Mouse (Mus musculus): ENCODE data around the gene Gm49416. TPM values are rescaled to one million over a fixed set of nuclear protein-coding genes. Genes with fewer than 3 reads are reported as not detected.

Gene Gm49416
- 0.24 TPM in 1 of 2 replicates, not detected in the other for polyA plus RNA-seq (2015; fragmentation: Nextera tagmentation; extraction: Ambion mirVana)

- peak; percentile 93 for ATAC-seq (ENCODE audit: insufficient number of reproducible peaks, low FRiP score, low TSS enrichment, low read depth)
- Histone ChIP-seq H3K27ac (replicated peaks) (peak within 1 kb of the TSS; percentile 88), H3K4me2 (replicated peaks) (peak within 1 kb of the TSS; percentile 70), H3K4me1 (peaks cover 22% of the 10 kb centered on the region), H3K36me3 (peaks cover 15% of the 10 kb centered on the region), H3K27me3 (no peaks in the 10 kb centered on the region), H3K9me3 (replicated peaks) (no peaks in the 10 kb centered on the region), H3K4me3 (replicated peaks) (peak within 1 kb of the TSS; percentile 70), H3K9ac (peak within 1 kb of the TSS; percentile 89)
- under 1% methylated on average over 58 of the region's 58 CpGs for WGBS
Measured at GRCm38 (mm10) chr19:8888511-8889385, at the start of gene Gm49416, which contains the start of gene 1810009A15Rik. TSS of gene Gm49416 (plus strand) at chr19:8888926. TSS of gene 1810009A15Rik (plus strand) at chr19:8888853.

DNA sequence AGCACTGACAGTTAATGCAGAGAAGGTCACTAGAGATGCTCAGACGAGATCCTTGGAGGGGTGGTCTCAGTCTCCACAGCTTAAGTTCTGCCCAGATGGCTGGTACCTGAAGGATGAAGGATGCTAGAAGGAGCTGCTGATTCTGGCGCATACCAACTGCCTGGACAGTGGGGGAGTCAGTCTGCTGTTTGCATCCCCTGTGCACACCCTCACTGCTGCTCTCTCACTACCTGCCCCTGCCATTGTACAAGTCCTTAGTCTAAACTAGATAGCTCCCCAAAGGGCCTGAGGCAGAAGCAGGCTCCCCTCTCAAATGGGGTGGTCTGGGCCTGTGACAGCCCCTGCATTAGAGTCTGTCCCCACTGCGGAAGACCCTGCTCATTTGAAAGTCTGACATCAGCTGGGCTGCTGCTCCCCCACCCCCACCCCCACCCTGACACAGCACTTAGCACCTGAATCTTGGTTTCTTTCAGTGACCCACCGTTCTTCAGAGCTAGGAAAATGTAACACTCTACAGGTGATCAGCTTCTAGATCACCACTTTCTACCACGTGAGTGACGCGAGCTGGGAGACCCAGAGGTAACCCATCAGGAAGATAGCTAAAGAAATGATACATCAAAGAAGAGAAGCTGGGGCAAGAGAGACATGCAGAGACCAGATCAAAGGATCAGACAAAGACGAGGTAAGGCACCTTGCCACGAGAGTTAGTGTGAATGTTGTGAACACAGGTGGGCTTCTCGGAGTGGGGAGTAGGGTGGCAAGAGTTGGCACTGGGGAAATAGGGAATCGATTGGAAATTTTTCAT lies 49.4 kb upstream of the Gm49416 start, which contains the start of gene Gng3:
Gene Gng3, minus strand, starts transcription at position 92 of the 805 bp plus-strand sequence.
- H3K9me3 ChIP-seq (replicated peaks) = no peaks in the 10 kb centered on the region
- H3K36me3 ChIP-seq = peaks cover 14% of the 10 kb centered on the region
- H3K27me3 ChIP-seq = no peaks in the 10 kb centered on the region
- peak within 1 kb of the TSS; percentile 61 for H3K4me3 ChIP-seq (replicated peaks)
- peak within 1 kb of the TSS; percentile 88 for H3K4me2 ChIP-seq (replicated peaks)
- peak within 1 kb of the TSS; percentile 98 for H3K27ac ChIP-seq (replicated peaks)
- 55% methylated on average over 11 of the region's 11 CpGs for WGBS
- ATAC-seq (ENCODE audit: insufficient number of reproducible peaks, low FRiP score, low TSS enrichment, low read depth) = no peak
- H3K4me1 ChIP-seq = peaks cover 32% of the 10 kb centered on the region
- H3K9ac ChIP-seq = peak within 1 kb of the TSS; percentile 80

DNA sequence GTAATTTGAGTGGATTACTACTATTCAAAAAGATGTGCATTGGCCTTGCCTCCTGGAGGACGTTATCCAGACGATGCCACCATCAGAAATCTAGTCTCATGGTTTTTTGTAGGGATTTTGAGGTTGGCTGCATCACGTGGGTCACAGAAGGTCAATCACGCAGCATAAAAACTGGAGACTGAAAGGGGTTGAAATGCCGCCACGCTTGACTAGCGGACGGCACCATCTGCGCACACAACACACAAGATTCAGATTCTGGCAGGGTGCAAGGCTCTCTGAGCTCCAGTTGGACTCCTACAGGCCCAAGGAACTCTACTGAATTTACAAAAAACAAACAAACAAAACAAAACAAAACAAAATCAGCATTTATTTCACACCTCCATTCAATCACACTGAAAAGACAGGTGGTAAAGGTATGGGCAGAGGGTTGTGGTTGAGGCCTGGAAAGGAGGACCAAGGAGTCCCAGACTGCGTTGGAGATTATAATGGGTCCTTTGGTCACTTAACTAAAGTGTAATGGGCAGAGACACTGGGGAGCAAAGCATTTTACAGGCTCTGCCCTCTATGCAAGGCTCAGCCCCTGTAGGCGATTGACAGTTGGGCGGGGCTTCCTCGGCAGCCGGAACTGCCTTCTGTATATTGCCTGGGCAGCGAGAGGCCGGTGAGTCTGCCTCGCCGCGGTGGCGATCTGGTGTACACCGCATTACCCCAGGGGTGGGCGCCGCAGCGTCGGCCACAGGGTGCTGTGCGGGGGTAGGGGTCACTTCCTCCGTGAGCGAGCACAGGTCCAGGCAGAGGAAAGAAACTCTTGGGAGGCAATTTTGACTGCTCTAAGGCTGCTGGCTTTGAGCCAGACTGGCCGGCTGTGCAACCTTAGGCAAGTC lies 48.6 kb upstream of the Gm49416 start:
- peaks cover 6% of the 10 kb centered on the region for H3K36me3 ChIP-seq
- peak overlapping the region; percentile 73 for H3K4me2 ChIP-seq (replicated peaks)
- H3K27me3 ChIP-seq = no peaks in the 10 kb centered on the region
- ATAC-seq (ENCODE audit: insufficient number of reproducible peaks, low FRiP score, low TSS enrichment, low read depth) = peak; percentile 56
- peak overlapping the region; percentile 45 for H3K4me3 ChIP-seq (replicated peaks)
- peaks cover 32% of the 10 kb centered on the region for H3K4me1 ChIP-seq
- H3K27ac ChIP-seq (replicated peaks) = no peak overlapping the region
- H3K9ac ChIP-seq = peak overlapping the region; percentile 54
- WGBS = 24% methylated on average over 29 of the region's 29 CpGs
- H3K9me3 ChIP-seq (replicated peaks) = no peaks in the 10 kb centered on the region

DNA sequence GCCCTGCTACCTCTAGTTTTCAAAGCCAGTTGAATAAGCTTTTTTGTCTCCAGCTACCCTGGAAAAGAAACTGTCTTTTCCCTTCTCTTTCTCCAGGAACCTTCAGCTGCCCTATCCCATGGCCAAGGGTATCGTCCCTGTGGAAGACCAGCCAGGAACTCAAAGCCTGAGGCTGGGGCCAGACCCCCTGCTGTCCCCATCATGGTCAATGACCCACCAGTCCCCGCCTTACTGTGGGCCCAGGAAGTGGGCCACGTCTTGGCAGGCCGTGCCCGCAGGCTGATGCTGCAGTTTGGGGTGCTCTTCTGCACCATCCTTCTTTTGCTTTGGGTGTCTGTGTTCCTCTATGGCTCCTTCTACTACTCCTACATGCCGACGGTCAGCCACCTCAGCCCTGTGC lies 47.7 kb upstream of the Gm49416 start:
- no peaks in the 10 kb centered on the region for H3K9me3 ChIP-seq (replicated peaks)
- peaks cover 32% of the 10 kb centered on the region for H3K4me1 ChIP-seq
- H3K27ac ChIP-seq (replicated peaks) = no peak overlapping the region
- H3K4me3 ChIP-seq (replicated peaks) = peak overlapping the region; percentile 45
- H3K9ac ChIP-seq = peak overlapping the region; percentile 54
- H3K27me3 ChIP-seq = no peaks in the 10 kb centered on the region
- H3K36me3 ChIP-seq = peaks cover 4% of the 10 kb centered on the region
- ATAC-seq (ENCODE audit: insufficient number of reproducible peaks, low FRiP score, low TSS enrichment, low read depth) = no peak
- peak overlapping the region; percentile 73 for H3K4me2 ChIP-seq (replicated peaks)
- WGBS = 93% methylated on average over 7 of the region's 7 CpGs

- WGBS = 83% methylated on average over 6 of the region's 6 CpGs
- peaks cover 31% of the 10 kb centered on the region for H3K4me1 ChIP-seq
- H3K9ac ChIP-seq = no peak overlapping the region
- no peak overlapping the region for H3K4me2 ChIP-seq (replicated peaks)
- H3K27ac ChIP-seq (replicated peaks) = no peak overlapping the region
- no peaks in the 10 kb centered on the region for H3K27me3 ChIP-seq
- H3K36me3 ChIP-seq = peaks cover 23% of the 10 kb centered on the region
- H3K9me3 ChIP-seq (replicated peaks) = no peaks in the 10 kb centered on the region
- no peak for ATAC-seq (ENCODE audit: insufficient number of reproducible peaks, low FRiP score, low TSS enrichment, low read depth)
- no peak overlapping the region for H3K4me3 ChIP-seq (replicated peaks)
Measured at GRCm38 (mm10) chr19:8842961-8843360, 45.8 kb upstream of the Gm49416 start.

GRCm38 (mm10) chr19:8844371-8845129 lies 44.2 kb upstream of the Gm49416 start:
- H3K27me3 ChIP-seq = no peaks in the 10 kb centered on the region
- H3K4me3 ChIP-seq (replicated peaks) = no peak overlapping the region
- H3K9ac ChIP-seq = no peak overlapping the region
- H3K9me3 ChIP-seq (replicated peaks) = no peaks in the 10 kb centered on the region
- peak overlapping the region; percentile 56; the same call in 1 of the 2 replicates for H3K27ac ChIP-seq (replicated peaks)
- H3K4me2 ChIP-seq (replicated peaks) = no peak overlapping the region
- peaks cover 28% of the 10 kb centered on the region for H3K36me3 ChIP-seq
- no peak for ATAC-seq (ENCODE audit: insufficient number of reproducible peaks, low FRiP score, low TSS enrichment, low read depth)
- peaks cover 16% of the 10 kb centered on the region for H3K4me1 ChIP-seq
- WGBS = 48% methylated on average over 5 of the region's 5 CpGs

DNA sequence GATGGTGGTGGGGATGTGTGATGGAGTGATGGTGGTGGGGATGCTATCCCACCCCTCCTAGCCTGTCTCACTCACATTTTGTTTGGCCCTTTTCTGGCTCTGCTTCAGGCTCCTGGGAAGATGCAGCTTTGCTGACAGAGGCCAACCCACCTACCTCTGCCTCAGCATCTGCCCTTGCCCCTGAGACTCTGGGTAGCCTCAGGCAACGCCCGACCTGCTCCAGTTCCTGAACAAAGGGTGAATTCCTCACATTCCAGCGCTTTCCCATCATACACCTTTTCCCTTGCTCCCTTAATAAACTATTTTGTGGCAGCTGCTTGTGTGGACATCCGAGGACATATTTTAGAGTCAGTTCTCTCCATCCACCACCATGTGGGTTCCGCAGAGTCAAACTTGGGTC lies 40.4 kb upstream of the Gm49416 start:
- Histone ChIP-seq H3K4me3 (replicated peaks) (no peak overlapping the region), H3K9ac (no peak overlapping the region), H3K27ac (replicated peaks) (no peak overlapping the region), H3K4me2 (replicated peaks) (no peak overlapping the region), H3K4me1 (peaks cover 11% of the 10 kb centered on the region), H3K27me3 (no peaks in the 10 kb centered on the region), H3K36me3 (peaks cover 28% of the 10 kb centered on the region), H3K9me3 (replicated peaks) (no peaks in the 10 kb centered on the region)
- ATAC-seq (ENCODE audit: insufficient number of reproducible peaks, low FRiP score, low TSS enrichment, low read depth) = no peak
- 70% methylated on average over 5 of the region's 5 CpGs for WGBS

DNA sequence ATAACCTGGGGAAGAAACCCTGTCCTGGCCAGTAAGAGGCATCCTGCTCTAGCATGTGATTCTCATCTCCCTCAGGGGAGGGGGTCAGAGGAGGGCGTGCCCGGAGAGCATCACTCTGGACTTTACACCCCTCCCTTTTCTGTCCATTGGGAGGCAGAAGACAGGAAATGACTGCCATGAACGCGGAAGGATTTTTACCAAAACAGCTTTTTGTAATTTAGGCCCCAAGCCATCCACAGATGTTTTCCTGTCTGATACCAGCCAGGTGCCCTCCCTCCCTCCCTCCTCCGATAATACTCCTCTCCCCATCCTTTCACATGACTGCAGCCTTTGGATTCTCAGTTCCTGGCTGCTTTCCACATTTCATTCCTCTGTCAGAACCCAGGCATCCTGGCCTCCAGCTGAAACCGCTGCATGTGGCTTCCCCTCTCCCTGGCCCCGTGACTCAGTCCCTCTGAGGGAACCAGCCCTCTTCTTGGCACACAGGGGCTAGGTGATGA lies 38.3 kb upstream of the Gm49416 start, which contains the start of gene Lrrn4cl:
Gene Lrrn4cl, plus strand, starts transcription at position 367 of the 500 bp plus-strand sequence.
- peaks cover 11% of the 10 kb centered on the region for H3K4me1 ChIP-seq
- H3K9ac ChIP-seq = no peak within 1 kb of the TSS
- peak within 1 kb of the TSS; percentile 49 for H3K27ac ChIP-seq (replicated peaks)
- no peaks in the 10 kb centered on the region for H3K27me3 ChIP-seq
- peaks cover 28% of the 10 kb centered on the region for H3K36me3 ChIP-seq
- WGBS = 6% methylated on average over 7 of the region's 7 CpGs
- H3K4me2 ChIP-seq (replicated peaks) = peak within 1 kb of the TSS; percentile 15; the same call in 1 of the 2 replicates
- peak; percentile 74 for ATAC-seq (ENCODE audit: insufficient number of reproducible peaks, low FRiP score, low TSS enrichment, low read depth)
- no peaks in the 10 kb centered on the region for H3K9me3 ChIP-seq (replicated peaks)
- H3K4me3 ChIP-seq (replicated peaks) = no peak within 1 kb of the TSS

DNA sequence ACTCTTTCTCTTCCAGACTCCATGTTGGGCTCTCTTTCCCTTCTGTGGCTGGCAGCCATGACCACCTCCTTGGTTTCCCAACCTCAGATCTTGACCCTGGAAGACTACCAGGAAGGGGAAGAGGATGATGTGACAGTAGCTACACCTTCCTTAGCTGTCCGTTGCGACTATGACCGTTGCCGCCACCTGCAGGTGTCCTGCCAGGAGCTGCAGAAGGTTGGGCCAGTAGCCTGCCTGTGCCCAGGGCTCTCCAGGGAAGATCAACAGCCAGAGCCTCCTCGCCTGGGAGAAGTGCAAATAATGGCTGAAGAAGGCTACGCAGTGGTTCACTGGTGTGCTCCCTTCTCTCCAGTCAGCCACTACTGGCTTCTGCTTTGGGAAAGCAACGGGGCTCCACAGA lies 37.1 kb upstream of the Gm49416 start:
- H3K27me3 ChIP-seq = no peaks in the 10 kb centered on the region
- no peak overlapping the region for H3K27ac ChIP-seq (replicated peaks)
- no peak for ATAC-seq (ENCODE audit: insufficient number of reproducible peaks, low FRiP score, low TSS enrichment, low read depth)
- no peaks in the 10 kb centered on the region for H3K9me3 ChIP-seq (replicated peaks)
- H3K9ac ChIP-seq = no peak overlapping the region
- WGBS = 65% methylated on average over 7 of the region's 7 CpGs
- H3K4me2 ChIP-seq (replicated peaks) = no peak overlapping the region
- H3K36me3 ChIP-seq = peaks cover 18% of the 10 kb centered on the region
- no peak overlapping the region for H3K4me3 ChIP-seq (replicated peaks)
- H3K4me1 ChIP-seq = peaks cover 11% of the 10 kb centered on the region
